Mouse (Mus musculus): ENCODE data around the gene Mettl5. TPM values are rescaled to one million over a fixed set of nuclear protein-coding genes. Genes with fewer than 3 reads are reported as not detected.

Mettl5 gene
- polyA plus RNA-seq, 1 experiment: 9.4 TPM

DNA sequence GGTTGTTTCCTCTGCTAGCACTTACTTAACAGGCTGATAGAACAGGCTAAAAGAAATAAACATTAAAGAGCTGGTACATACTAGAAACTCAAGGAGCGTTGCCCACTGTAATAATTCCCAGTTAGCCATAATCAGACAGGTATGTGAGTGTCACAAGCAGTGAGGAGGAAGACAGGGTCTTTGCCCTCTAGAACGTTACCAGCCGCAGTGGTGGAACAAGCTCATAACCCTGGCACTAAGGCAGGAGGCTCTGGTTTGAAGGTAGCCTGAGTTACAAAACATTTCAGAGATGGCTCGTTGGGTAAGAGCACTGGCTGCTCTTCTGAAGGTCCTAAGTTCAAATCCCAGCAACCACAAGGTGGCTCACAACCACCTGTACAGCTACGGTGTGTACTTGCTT is 8.5 kb upstream of the Mettl5 start:
- TF ChIP-seq CTCF (IDR thresholded peaks at IDR 0.05; ENCODE audit: borderline replicate concordance, extremely low read depth, insufficient read depth, insufficient read length): no peak
- no peak for TF ChIP-seq POLR2A (IDR thresholded peaks at IDR 0.05; ENCODE audit: borderline replicate concordance, extremely low read depth, insufficient read depth, insufficient read length, poor library complexity, severe bottlenecking)
- DNase-seq (ENCODE audit: low read depth): no peak

DNA sequence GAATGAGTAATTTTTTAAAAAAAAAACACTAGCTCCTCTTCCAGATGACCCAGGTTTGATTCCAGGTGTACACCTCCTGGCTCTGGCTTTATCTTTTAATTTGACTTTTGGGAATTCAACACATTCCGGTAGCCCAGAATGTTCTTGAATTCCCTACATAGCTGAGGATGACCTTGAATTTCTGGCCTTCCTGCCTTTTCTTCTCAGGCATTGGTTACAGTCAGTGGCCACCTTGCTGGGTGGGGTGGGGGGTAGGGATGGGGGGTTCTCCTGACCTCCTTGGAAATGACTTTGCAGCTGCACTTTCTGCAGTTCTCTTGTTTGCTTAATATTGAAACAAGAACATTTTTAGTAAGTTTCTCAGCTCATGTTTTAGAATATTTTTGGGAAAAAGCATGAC is 7.7 kb upstream of the Mettl5 start:
- DNase-seq (ENCODE audit: low read depth): no peak
- TF ChIP-seq POLR2A (IDR thresholded peaks at IDR 0.05; ENCODE audit: borderline replicate concordance, extremely low read depth, insufficient read depth, insufficient read length, poor library complexity, severe bottlenecking) (no peak), CTCF (IDR thresholded peaks at IDR 0.05; ENCODE audit: borderline replicate concordance, extremely low read depth, insufficient read depth, insufficient read length) (no peak)

DNA sequence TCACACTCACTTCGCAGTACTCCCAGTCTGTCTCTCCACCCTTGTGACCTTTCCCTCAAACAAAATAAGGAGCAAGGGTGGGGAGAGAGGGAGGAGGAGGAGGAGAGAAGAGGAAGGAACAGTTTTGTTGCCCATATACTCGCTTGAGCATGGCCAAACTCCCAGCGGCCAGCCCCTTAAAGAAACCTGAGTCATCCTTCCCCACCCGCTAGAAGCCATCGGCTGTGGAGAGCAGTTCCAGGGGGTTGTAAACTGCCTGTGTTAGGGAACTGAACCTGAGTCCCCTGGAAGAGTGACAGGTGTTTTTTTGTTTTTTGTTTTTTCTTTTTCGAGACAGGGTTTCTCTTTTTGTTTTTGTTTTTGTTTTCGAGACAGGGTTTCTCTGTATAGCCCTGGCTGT is 5.4 kb upstream of the Mettl5 start:
- TF ChIP-seq CTCF (IDR thresholded peaks at IDR 0.05; ENCODE audit: borderline replicate concordance, extremely low read depth, insufficient read depth, insufficient read length): no peak
- TF ChIP-seq POLR2A (IDR thresholded peaks at IDR 0.05; ENCODE audit: borderline replicate concordance, extremely low read depth, insufficient read depth, insufficient read length, poor library complexity, severe bottlenecking): no peak
- DNase-seq (ENCODE audit: low read depth): no peak

DNA sequence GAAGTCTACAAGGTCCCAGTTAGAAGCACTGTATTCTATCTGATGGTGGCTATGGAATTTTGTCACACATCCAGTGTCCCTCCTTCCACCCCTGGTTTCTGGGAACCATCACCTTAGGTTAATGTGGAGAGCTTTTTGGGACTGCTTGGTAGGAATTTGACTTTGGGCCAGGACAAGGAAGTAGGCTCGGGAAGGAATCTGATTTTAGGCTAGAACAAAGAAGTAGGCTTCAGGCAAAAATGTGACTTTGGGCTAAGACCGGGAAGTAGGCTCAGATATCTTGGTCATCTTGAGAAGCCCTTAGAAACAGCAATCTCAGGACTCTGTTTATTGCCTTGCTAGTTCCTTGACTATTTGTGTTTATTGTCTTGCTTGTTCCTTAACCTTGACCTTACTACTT is 3.5 kb upstream of the Mettl5 start:
- DNase-seq (ENCODE audit: low read depth): no peak
- TF ChIP-seq POLR2A (IDR thresholded peaks at IDR 0.05; ENCODE audit: borderline replicate concordance, extremely low read depth, insufficient read depth, insufficient read length, poor library complexity, severe bottlenecking) (no peak), CTCF (IDR thresholded peaks at IDR 0.05; ENCODE audit: borderline replicate concordance, extremely low read depth, insufficient read depth, insufficient read length) (no peak)

DNA sequence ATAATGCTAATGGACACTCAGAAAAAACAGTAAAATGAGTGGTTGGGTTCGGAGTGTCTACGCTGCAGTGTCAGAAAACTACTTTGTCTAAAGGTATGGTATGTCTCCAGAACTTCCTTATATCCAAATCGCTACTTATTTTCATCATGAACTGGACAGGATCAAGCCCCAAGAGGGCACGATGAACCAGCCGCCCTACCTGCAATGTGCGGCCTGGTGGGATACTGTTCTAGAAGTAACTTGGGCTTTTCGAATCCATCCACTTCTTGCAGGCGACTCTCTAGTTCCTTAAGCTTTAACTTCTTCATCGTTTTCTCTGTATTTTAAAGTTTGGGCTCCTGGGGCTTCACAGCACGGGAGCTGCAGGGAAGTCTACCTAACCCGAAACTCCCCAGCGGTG is 365 bp downstream of the Mettl5 start:
- DNase-seq (ENCODE audit: low read depth): no peak
- TF ChIP-seq CTCF (IDR thresholded peaks at IDR 0.05; ENCODE audit: borderline replicate concordance, extremely low read depth, insufficient read depth, insufficient read length): no peak
- TF ChIP-seq POLR2A (IDR thresholded peaks at IDR 0.05; ENCODE audit: borderline replicate concordance, extremely low read depth, insufficient read depth, insufficient read length, poor library complexity, severe bottlenecking): no peak

DNA sequence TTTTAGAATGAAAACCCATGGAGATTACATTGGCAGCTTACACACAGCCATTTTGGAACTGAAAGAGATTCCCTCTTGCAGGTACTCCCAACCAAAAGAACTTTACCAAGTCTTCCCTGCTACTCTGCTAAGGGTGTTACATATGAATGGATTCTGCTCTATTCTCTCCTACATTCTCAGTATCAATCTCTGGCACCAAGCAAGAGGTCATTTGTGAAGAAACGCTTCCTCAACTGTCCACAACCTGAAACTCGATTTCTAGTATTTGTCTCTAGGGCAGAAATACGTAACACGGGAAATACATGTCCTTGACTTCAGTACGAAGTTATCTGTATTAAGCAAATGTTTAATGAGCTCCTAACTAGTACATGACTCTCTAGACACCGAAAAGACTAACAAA is 834 bp downstream of the Mettl5 start:
- no peak for DNase-seq (ENCODE audit: low read depth)
- TF ChIP-seq POLR2A (IDR thresholded peaks at IDR 0.05; ENCODE audit: borderline replicate concordance, extremely low read depth, insufficient read depth, insufficient read length, poor library complexity, severe bottlenecking) (no peak), CTCF (IDR thresholded peaks at IDR 0.05; ENCODE audit: borderline replicate concordance, extremely low read depth, insufficient read depth, insufficient read length) (no peak)

DNA sequence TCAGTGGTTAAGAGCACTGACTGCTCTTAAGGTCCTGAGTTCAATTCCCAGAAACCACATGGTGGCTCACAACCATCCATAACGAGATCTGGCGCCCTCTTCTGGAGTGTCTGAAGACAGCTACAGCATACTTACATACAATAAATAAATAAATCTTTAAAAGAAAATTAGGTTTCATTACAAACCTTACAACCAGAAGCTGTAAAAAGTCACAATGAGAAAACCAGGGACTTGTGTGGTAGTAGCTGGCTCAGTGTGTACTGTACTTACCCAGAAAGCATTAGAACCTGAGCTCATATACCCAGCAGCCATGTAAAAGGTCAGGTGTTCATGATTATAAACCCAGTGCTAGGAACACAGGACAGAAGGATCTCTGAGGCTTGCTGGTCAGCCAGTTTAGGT is 1.4 kb downstream of the Mettl5 start:
- TF ChIP-seq CTCF (IDR thresholded peaks at IDR 0.05; ENCODE audit: borderline replicate concordance, extremely low read depth, insufficient read depth, insufficient read length) (no peak), POLR2A (IDR thresholded peaks at IDR 0.05; ENCODE audit: borderline replicate concordance, extremely low read depth, insufficient read depth, insufficient read length, poor library complexity, severe bottlenecking) (no peak)
- DNase-seq (ENCODE audit: low read depth): no peak

DNA sequence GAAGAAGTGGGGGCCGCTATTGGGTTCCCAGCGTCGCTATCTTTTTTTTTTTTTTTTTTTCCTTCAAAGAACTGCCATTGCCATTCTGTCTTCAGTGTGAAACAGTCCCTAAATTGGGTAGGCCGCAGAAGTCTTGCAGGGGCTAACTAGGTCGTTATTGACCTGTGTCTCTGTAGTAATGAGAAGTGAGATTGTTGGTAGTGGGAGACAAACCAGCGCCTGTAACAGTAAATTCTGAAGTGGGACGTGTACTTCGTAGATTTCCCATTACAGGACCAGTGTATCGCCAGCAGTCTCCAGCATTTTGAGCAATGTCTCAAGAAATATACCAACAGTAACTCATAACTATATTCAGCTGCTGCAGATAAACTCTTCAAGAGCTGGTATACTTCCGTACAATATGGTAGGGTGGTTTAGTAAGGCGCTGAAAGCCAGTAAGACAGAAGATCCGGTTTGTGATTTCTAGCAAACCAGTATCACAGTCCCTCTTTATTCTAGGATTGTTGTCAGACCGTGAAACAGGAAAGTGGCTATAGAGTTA is 23.2 kb downstream of the Mettl5 start:
- TF ChIP-seq POLR2A (IDR thresholded peaks at IDR 0.05; ENCODE audit: borderline replicate concordance, extremely low read depth, insufficient read depth, insufficient read length, poor library complexity, severe bottlenecking): no peak
- no peak for TF ChIP-seq CTCF (IDR thresholded peaks at IDR 0.05; ENCODE audit: borderline replicate concordance, extremely low read depth, insufficient read depth, insufficient read length)
- DNase-seq (ENCODE audit: low read depth): peak; percentile 33

DNA sequence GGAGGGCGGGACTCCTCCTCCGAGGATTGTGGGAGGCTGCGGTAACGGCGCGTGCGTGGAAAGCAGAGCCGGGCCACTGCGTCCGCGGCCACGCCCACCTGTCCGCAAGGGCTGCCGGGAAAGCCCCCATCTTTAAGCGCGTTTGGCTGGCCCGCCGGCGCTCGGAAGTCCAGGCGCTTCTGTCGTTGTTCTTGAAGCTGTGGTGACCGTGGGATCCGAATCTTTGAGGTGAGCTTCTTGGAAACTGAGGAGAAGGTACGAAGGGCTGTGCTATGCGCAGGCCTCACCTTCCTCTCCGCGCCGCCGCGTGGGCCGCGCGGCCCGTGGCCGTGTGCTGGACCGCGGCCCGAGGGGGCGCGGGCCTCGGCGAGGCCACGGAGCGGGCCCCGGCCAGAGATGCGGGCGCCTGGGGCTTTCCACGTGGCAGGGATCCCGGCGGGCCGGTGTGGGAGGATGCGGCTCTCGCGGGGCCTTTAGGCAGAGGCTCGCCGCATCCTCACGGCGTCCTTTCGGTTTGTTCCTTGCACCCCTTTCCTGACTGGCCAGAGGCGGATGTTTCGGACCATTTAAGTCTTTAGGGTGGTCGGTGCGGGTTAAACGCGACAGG is 23.8 kb downstream of the Mettl5 start, which contains the start of gene Ssb:
Ssb (plus strand) TSS at position 78 of the 607 bp plus-strand sequence.
- TF ChIP-seq POLR2A (IDR thresholded peaks at IDR 0.05; ENCODE audit: borderline replicate concordance, extremely low read depth, insufficient read depth, insufficient read length, poor library complexity, severe bottlenecking) (peak; percentile 85; the same call in 1 of the 2 replicates), CTCF (IDR thresholded peaks at IDR 0.05; ENCODE audit: borderline replicate concordance, extremely low read depth, insufficient read depth, insufficient read length) (no peak)

DNA sequence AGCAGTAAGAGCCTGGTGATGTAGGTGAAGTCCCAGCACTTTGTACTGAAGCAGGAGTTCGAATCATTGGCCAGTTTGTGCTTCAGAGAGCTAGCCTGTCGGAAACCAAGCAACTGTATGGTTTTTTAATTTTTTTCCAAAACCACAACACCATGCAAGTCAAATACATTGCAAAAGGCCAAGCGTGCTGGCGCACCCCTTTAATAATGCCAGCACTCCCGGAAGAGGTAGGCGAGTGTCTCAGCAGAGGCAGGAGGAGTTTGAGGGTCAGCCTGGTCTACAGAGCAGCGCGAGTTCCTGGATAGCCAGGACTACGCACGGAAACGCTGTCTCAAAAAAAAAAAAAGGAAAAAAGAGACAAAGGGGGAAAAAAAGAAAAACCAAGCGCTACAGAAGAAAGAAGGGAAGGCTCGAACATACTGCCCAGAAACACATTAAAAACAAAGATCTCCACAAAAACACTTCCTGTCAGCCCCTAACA is 24.4 kb downstream of the Mettl5 start:
- DNase-seq (ENCODE audit: low read depth): no peak
- no peak for TF ChIP-seq POLR2A (IDR thresholded peaks at IDR 0.05; ENCODE audit: borderline replicate concordance, extremely low read depth, insufficient read depth, insufficient read length, poor library complexity, severe bottlenecking)
- no peak for TF ChIP-seq CTCF (IDR thresholded peaks at IDR 0.05; ENCODE audit: borderline replicate concordance, extremely low read depth, insufficient read depth, insufficient read length)

More for the DNA sequence above, 23.8 kb downstream of the Mettl5 start, which contains the start of gene Ssb:
- peak; percentile 98 for DNase-seq (ENCODE audit: low read depth)

DNA sequence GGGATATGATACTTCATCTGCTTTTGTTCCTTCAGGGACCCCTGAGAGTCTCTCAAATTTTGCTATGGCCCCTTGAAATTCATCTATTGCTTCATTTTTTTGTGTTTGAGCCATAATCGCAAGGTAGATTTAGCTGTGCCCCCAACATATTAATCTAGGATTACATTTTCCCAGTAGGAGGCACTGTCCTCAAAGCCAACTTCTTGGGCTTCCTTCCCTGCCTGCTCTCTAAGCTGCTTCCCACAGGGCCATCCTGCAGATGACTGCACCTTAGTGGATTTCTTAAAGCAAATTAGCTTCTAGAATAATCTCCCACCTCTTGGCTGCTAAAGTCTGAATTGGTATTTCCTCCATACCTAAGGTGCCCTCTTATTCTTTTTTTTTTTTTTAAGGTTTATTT is 27.5 kb downstream of the Mettl5 start:
- no peak for TF ChIP-seq POLR2A (IDR thresholded peaks at IDR 0.05; ENCODE audit: borderline replicate concordance, extremely low read depth, insufficient read depth, insufficient read length, poor library complexity, severe bottlenecking)
- peak; percentile 26; the same call in 1 of the 2 replicates for TF ChIP-seq CTCF (IDR thresholded peaks at IDR 0.05; ENCODE audit: borderline replicate concordance, extremely low read depth, insufficient read depth, insufficient read length)
- DNase-seq (ENCODE audit: low read depth): peak; percentile 6

DNA sequence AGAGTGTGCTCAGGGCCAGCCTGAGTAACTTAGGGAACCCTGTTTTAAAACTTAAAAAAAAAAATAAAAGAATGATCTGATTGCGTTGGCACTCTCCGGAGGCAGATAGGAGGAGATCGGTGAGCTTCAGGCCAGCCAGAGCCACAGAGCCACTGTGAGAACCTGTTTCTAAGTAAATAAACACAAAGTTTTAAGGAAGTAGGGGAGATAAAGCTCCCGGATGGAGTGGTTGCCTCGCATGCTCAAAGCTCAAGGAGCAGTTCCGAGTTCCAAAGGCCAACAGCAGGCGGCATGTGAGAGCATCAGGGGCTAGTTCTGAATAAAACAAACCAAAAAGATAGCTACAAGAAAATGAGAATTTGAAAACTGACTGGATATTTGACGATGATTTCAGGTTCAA is 29.0 kb downstream of the Mettl5 start:
- no peak for DNase-seq (ENCODE audit: low read depth)
- TF ChIP-seq CTCF (IDR thresholded peaks at IDR 0.05; ENCODE audit: borderline replicate concordance, extremely low read depth, insufficient read depth, insufficient read length): no peak

Data from brain, embryonic 14.5 days (tissue).